Mouse (Mus musculus) MEL (cell line): ENCODE results near the gene Slc30a2. TPM values are rescaled to one million over a fixed set of nuclear protein-coding genes. Genes with fewer than 3 reads are reported as not detected.

Experiments used
- DNase-seq: peaks from one replicate; pipeline ENCODE4 v3.0.0; 2011; ENCODE audit warnings: low read depth, low spot score
- H3K27ac ChIP-seq: 2 replicates; pipeline ENCODE4 v1.5.1; 2012; ENCODE audit warnings: low read depth, mild to moderate bottlenecking, control low read depth, low read length, moderate library complexity; ENCODE audit not compliant: control insufficient read depth
- H3K27me3 ChIP-seq, 2 experiments: fragments of 150-350 bp in 1 of 2; sonication (generic) in 1 of 2; 2 replicates each; pipeline ENCODE4 v1.6.1; 2012; ENCODE audit warnings: low read length in 2 of 2, mild to moderate bottlenecking in 2 of 2, improper control_type of control experiment in 1 of 2, moderate library complexity in 1 of 2; ENCODE audit not compliant: insufficient read depth in 2 of 2, control insufficient read depth in 1 of 2
- H3K36me3 ChIP-seq, 2 experiments: 2 replicates each; pipeline ENCODE4 v1.6.1; 2012 to 2014; ENCODE audit warnings: low read length in 2 of 2, improper control_type of control experiment in 1 of 2, inconsistent platforms in 1 of 2, mild to moderate bottlenecking in 1 of 2; ENCODE audit not compliant: insufficient read depth in 2 of 2, control insufficient read depth in 1 of 2
- H3K4me1 ChIP-seq, 2 experiments: fragments of 150-350 bp in 1 of 2; sonication (generic) in 1 of 2; 2 replicates each; pipeline ENCODE4 v1.6.1; 2012; ENCODE audit warnings: low read length in 2 of 2, improper control_type of control experiment in 1 of 2, mild to moderate bottlenecking in 1 of 2; ENCODE audit not compliant: insufficient read depth in 2 of 2, control insufficient read depth in 1 of 2
- H3K4me3 ChIP-seq, 2 experiments: fragments of 150-350 bp in 1 of 2; sonication (generic) in 1 of 2; 2 replicates each; pipeline ENCODE4 v1.5.1; 2012; ENCODE audit warnings: low read depth in 2 of 2, low read length in 2 of 2, mild to moderate bottlenecking in 2 of 2, moderate library complexity in 2 of 2, control low read depth in 1 of 2, improper control_type of control experiment in 1 of 2; ENCODE audit not compliant: control insufficient read depth in 1 of 2, insufficient read depth in 1 of 2
- H3K79me2 ChIP-seq: 2 replicates; pipeline ENCODE4 v1.6.1; 2012; ENCODE audit warnings: mild to moderate bottlenecking, low read length, moderate library complexity; ENCODE audit not compliant: control insufficient read depth, poor library complexity, insufficient read depth
- H3K9ac ChIP-seq: 2 replicates; pipeline ENCODE4 v1.6.1; 2012; ENCODE audit warnings: low read depth, mild to moderate bottlenecking, control low read depth, low read length, moderate library complexity; ENCODE audit not compliant: control insufficient read depth, poor library complexity, severe bottlenecking
- H3K9me3 ChIP-seq: fragments of 150-350 bp; sonication (generic); replicated peaks from 2 replicates; pipeline ENCODE4 v1.6.1; 2012; ENCODE audit warnings: mild to moderate bottlenecking, low read length, improper control_type of control experiment, moderate library complexity; ENCODE audit not compliant: insufficient read depth
- BHLHE40 ChIP-seq: IDR thresholded peaks from 2 replicates; pipeline ENCODE4 v1.6.1; 2012; ENCODE audit warnings: low read depth, mild to moderate bottlenecking, inconsistent platforms, low read length, improper control_type of control experiment, borderline replicate concordance
- CHD1 ChIP-seq: IDR thresholded peaks from 2 replicates; pipeline ENCODE4 v1.6.1; 2012; ENCODE audit warnings: low read depth, mild to moderate bottlenecking, inconsistent platforms, low read length, improper control_type of control experiment
- CTCF ChIP-seq, 3 experiments: IDR thresholded peaks in 2 of 3; conservative IDR thresholded peaks in 1 of 3; 2 replicates each; pipeline ENCODE4 v1.5.1; 2011 to 2012; ENCODE audit warnings: low read length in 3 of 3, low read depth in 2 of 3, mild to moderate bottlenecking in 2 of 3, improper control_type of control experiment in 1 of 3, inconsistent platforms in 1 of 3, mixed read lengths in 1 of 3, moderate library complexity in 1 of 3; ENCODE audit not compliant: control insufficient read depth in 1 of 3, insufficient read depth in 1 of 3, poor library complexity in 1 of 3, severe bottlenecking in 1 of 3
- E2F4 ChIP-seq: IDR thresholded peaks from 2 replicates; pipeline ENCODE4 v1.6.1; 2011; ENCODE audit warnings: low read depth, low read length, improper control_type of control experiment, borderline replicate concordance
- ETS1 ChIP-seq: IDR thresholded peaks from 2 replicates; pipeline ENCODE4 v1.6.1; 2012; ENCODE audit warnings: low read depth, mild to moderate bottlenecking, inconsistent platforms, low read length, improper control_type of control experiment, moderate library complexity
- GABPA ChIP-seq: IDR thresholded peaks from 2 replicates; pipeline ENCODE4 v1.6.1; 2012; ENCODE audit warnings: low read depth, mild to moderate bottlenecking, inconsistent platforms, low read length, improper control_type of control experiment, moderate library complexity
- JUND ChIP-seq: IDR thresholded peaks from 2 replicates; pipeline ENCODE4 v1.6.1; 2011; ENCODE audit warnings: low read depth, mild to moderate bottlenecking, improper control_type of control experiment, low read length
- KAT2A ChIP-seq: conservative IDR thresholded peaks from 2 replicates; pipeline ENCODE4 v1.6.1; 2012; ENCODE audit warnings: low read depth, low read length, improper control_type of control experiment, inconsistent platforms
- MAX ChIP-seq: IDR thresholded peaks from 2 replicates; pipeline ENCODE4 v1.6.1; 2011; ENCODE audit warnings: low read length, improper control_type of control experiment
- MAZ ChIP-seq: IDR thresholded peaks from 2 replicates; pipeline ENCODE4 v1.6.1; 2012; ENCODE audit warnings: low read depth, mild to moderate bottlenecking, inconsistent platforms, low read length, improper control_type of control experiment
- MEF2A ChIP-seq: IDR thresholded peaks from 2 replicates; pipeline ENCODE4 v1.6.1; 2014; ENCODE audit warnings: low read depth, mild to moderate bottlenecking, inconsistent platforms, low read length, improper control_type of control experiment; ENCODE audit not compliant: poor library complexity, insufficient replicate concordance, severe bottlenecking; ENCODE audit errors: extremely low read depth
- MXI1 ChIP-seq: IDR thresholded peaks from 2 replicates; pipeline ENCODE4 v1.6.1; 2011; ENCODE audit warnings: mild to moderate bottlenecking, low read depth, low read length, improper control_type of control experiment
- MYB ChIP-seq: IDR thresholded peaks from 2 replicates; pipeline ENCODE4 v1.6.1; 2011; ENCODE audit warnings: mild to moderate bottlenecking, low read depth, low read length, improper control_type of control experiment
- MYC ChIP-seq: IDR thresholded peaks from 2 replicates; pipeline ENCODE4 v1.6.1; 2011; ENCODE audit warnings: low read depth, mild to moderate bottlenecking, low read length, improper control_type of control experiment, moderate library complexity
- NELFE ChIP-seq: IDR thresholded peaks from 2 replicates; pipeline ENCODE4 v1.6.1; 2011; ENCODE audit warnings: low read depth, low read length, improper control_type of control experiment
- POLR2A ChIP-seq, 2 experiments: IDR thresholded peaks; 2 replicates each; pipeline ENCODE4 v1.6.1; 2011 to 2012; ENCODE audit warnings: low read length in 2 of 2, mild to moderate bottlenecking in 2 of 2, control low read depth in 1 of 2, improper control_type of control experiment in 1 of 2, low read depth in 1 of 2, moderate library complexity in 1 of 2; ENCODE audit not compliant: control insufficient read depth in 1 of 2, insufficient read depth in 1 of 2, poor library complexity in 1 of 2
- POLR2AphosphoS5 ChIP-seq: IDR thresholded peaks from 2 replicates; pipeline ENCODE4 v1.6.1; 2012; ENCODE audit warnings: low read depth, borderline replicate concordance, mild to moderate bottlenecking, inconsistent platforms, low read length, moderate library complexity, mixed read lengths
- RAD21 ChIP-seq: IDR thresholded peaks from 2 replicates; pipeline ENCODE4 v1.6.1; 2011; ENCODE audit warnings: mild to moderate bottlenecking, low read depth, low read length, improper control_type of control experiment
- RCOR1 ChIP-seq: IDR thresholded peaks from 2 replicates; pipeline ENCODE4 v1.6.1; 2012; ENCODE audit warnings: low read depth, mild to moderate bottlenecking, inconsistent platforms, low read length, improper control_type of control experiment
- SIN3A ChIP-seq: IDR thresholded peaks from 2 replicates; pipeline ENCODE4 v1.6.1; 2012; ENCODE audit warnings: low read length, improper control_type of control experiment, inconsistent platforms
- SMC3 ChIP-seq: IDR thresholded peaks from 2 replicates; pipeline ENCODE4 v1.6.1; 2011; ENCODE audit warnings: low read depth, low read length, improper control_type of control experiment
- TAL1 ChIP-seq: IDR thresholded peaks from 2 replicates; pipeline ENCODE4 v1.6.1; 2012; ENCODE audit warnings: mild to moderate bottlenecking, inconsistent platforms, low read length, moderate library complexity, mixed read lengths
- TBP ChIP-seq: IDR thresholded peaks from 2 replicates; pipeline ENCODE4 v1.8.0; 2011; ENCODE audit warnings: low read depth, low read length, improper control_type of control experiment
- TCF12 ChIP-seq: IDR thresholded peaks from 2 replicates; pipeline ENCODE4 v1.6.1; 2014; ENCODE audit warnings: low read depth, mild to moderate bottlenecking, inconsistent platforms, low read length, improper control_type of control experiment, moderate library complexity
- UBTF ChIP-seq: IDR thresholded peaks from 2 replicates; pipeline ENCODE4 v1.6.1; 2012; ENCODE audit warnings: low read depth, mild to moderate bottlenecking, inconsistent platforms, low read length, improper control_type of control experiment, moderate library complexity, borderline replicate concordance; ENCODE audit not compliant: insufficient read depth
- ZC3H11A ChIP-seq: IDR thresholded peaks from 2 replicates; pipeline ENCODE4 v1.6.1; 2012; ENCODE audit warnings: low read depth, mild to moderate bottlenecking, inconsistent platforms, low read length, improper control_type of control experiment
- ZKSCAN1 ChIP-seq: IDR thresholded peaks from 2 replicates; pipeline ENCODE4 v1.6.1; 2012; ENCODE audit warnings: low read depth, mild to moderate bottlenecking, inconsistent platforms, low read length, improper control_type of control experiment, moderate library complexity
- ZNF384 ChIP-seq: IDR thresholded peaks from 2 replicates; pipeline ENCODE4 v1.6.1; 2012; ENCODE audit warnings: low read depth, mild to moderate bottlenecking, inconsistent platforms, low read length, improper control_type of control experiment
- polyA plus RNA-seq, 2 experiments: library from polyadenylated mRNA; stranded (reverse) in 1 of 2; unstranded in 1 of 2; fragments of >175 nt in 1 of 2; fragments of >200 nt in 1 of 2; gene quantifications; 2 replicates each; pipeline versions ENCODE4 v1.2.1 to v1.2.4; 2012; ENCODE audit warnings: low replicate concordance in 2 of 2, low read depth in 1 of 2; ENCODE audit not compliant: insufficient read length in 2 of 2, insufficient read depth in 1 of 2, missing spikeins in 1 of 2
- total RNA-seq: library from RNA; depleted of rRNA; stranded (reverse); fragments of 300-350 nt; gene quantifications from 2 replicates; pipeline ENCODE4 v1.2.3, GENCODE M21; 2012

Gene Slc30a2
- total and polyA plus RNA-seq, 3 experiments, result 0.39 to 0.54 TPM; not detected in 1

DNA sequence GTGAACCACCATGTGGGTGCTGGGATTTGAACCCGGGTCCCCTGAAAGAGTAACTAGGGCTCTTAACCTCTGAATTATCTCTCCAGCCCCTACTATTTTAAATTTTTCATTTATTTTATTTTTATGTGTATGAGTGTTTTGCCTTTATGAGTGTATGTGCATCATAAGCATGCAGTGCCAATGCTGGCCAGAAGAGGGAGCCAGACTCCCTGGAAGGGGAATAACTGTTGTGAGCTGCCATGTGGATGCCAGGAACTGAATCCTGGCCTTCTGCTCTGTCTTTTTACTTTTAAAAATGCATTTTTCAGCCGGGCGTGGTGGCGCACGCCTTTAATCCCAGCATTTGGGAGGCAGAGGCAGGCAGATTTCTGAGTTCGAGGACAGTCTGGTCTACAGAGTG lies 30.1 kb upstream of the Slc30a2 start:
- DNase-seq, result peak; percentile 53
- Histone ChIP-seq H3K27ac (no peak overlapping the region), H3K4me1 (no peaks in the 10 kb centered on the region), H3K9ac (no peak overlapping the region), H3K36me3 (no peaks in the 10 kb centered on the region), H3K4me3 (no peak overlapping the region), H3K79me2 (no peaks in the 10 kb centered on the region), H3K9me3 (no peaks in the 10 kb centered on the region), H3K27me3 (peaks cover 0 to 3% of the 10 kb centered on the region in 2 experiments; a peak in 1 of 4 replicates)
- TF ChIP-seq NELFE (no peak), RCOR1 (no peak), TAL1 (no peak), ETS1 (no peak), CHD1 (no peak), MXI1 (no peak), POLR2AphosphoS5 (no peak), KAT2A (no peak), JUND (no peak), CTCF (IDR thresholded peaks at IDR 0.05 in 2 of 3, conservative IDR thresholded peaks at IDR 0.05 in 1 of 3; ENCODE audit: control insufficient read depth in 1 of 3, insufficient read depth in 1 of 3, low read depth in 2 of 3, low read length in 3 of 3, poor library complexity in 1 of 3, severe bottlenecking in 1 of 3) (peak; percentile 46 to 55 (median 54)), BHLHE40 (no peak), MYB (no peak), MAX (no peak), E2F4 (no peak), SMC3 (peak; percentile 41), GABPA (no peak), TCF12 (no peak), ZKSCAN1 (no peak), POLR2A (IDR thresholded peaks at IDR 0.05; ENCODE audit: control insufficient read depth in 1 of 2, insufficient read depth in 1 of 2, low read depth in 1 of 2, low read length in 2 of 2, poor library complexity in 1 of 2) (no peak), ZC3H11A (peak; percentile 14; the same call in 1 of the 2 replicates), MEF2A (no peak), RAD21 (peak; percentile 44)

DNA sequence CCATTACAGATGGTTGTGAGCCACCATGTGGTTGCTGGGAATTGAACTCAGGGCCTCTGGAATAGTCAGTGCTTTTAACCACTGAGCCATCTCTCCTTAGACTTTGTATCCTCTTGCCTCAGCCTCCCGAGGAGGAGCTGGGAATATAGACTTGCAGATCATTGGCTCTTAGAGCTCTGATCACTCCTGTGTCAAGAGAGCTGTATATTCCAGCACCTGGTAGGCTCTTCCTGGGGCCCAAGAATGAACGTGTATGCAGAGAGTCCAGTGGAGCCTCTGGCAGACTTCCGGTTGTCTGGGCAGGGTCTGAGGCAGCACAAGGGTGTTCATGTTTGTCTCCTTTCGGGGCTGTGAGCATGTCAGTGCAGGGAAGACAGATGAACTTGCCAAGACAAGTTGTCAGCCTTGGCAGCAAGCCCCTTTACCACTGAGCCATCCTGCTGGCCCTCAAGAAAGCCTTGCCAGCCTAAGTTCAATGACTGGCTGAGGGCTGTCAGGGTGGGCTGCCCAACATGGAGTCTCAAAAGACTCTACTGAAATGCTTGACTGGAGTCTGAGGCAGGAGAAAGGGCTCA lies 28.8 kb upstream of the Slc30a2 start:
- no peak for DNase-seq
- Histone ChIP-seq H3K4me3 (no peak overlapping the region), H3K27ac (no peak overlapping the region), H3K27me3 (peaks cover 0 to 5% of the 10 kb centered on the region in 2 experiments; a peak in 2 of 4 replicates), H3K4me1 (no peaks in the 10 kb centered on the region), H3K36me3 (no peaks in the 10 kb centered on the region), H3K9me3 (no peaks in the 10 kb centered on the region), H3K9ac (no peak overlapping the region), H3K79me2 (no peaks in the 10 kb centered on the region)
- no peak for TF ChIP-seq MYC
- no peak for TF ChIP-seq SMC3
- no peak for TF ChIP-seq TBP
- TF ChIP-seq MEF2A, result no peak
- TF ChIP-seq POLR2AphosphoS5, result no peak
- TF ChIP-seq JUND, result no peak
- TF ChIP-seq E2F4, result no peak
- TF ChIP-seq SIN3A, result no peak
- TF ChIP-seq TAL1, result no peak
- TF ChIP-seq ZKSCAN1, result no peak
- TF ChIP-seq MAZ, result no peak
- TF ChIP-seq ETS1, result no peak
- no peak for TF ChIP-seq CTCF (IDR thresholded peaks at IDR 0.05 in 2 of 3, conservative IDR thresholded peaks at IDR 0.05 in 1 of 3; ENCODE audit: control insufficient read depth in 1 of 3, insufficient read depth in 1 of 3, low read depth in 2 of 3, low read length in 3 of 3, poor library complexity in 1 of 3, severe bottlenecking in 1 of 3)
- no peak for TF ChIP-seq ZNF384
- no peak for TF ChIP-seq RAD21
- TF ChIP-seq TCF12, result no peak
- no peak for TF ChIP-seq UBTF
